Mouse (Mus musculus) bone marrow, adult 2 months (tissue): ENCODE measurements around the gene Olfr322.

Experiments used
- CTCF ChIP-seq: fragments of 200-500 bp; IDR thresholded peaks from 2 replicates; pipeline ENCODE4 v1.5.1; 2011; ENCODE audit warnings: low read length, control low read depth; ENCODE audit not compliant: control insufficient read depth, insufficient read depth
- POLR2A ChIP-seq: fragments of 200-500 bp; IDR thresholded peaks from 2 replicates; pipeline ENCODE4 v1.6.1; 2011; ENCODE audit warnings: low read depth, mild to moderate bottlenecking, control low read depth, low read length, borderline replicate concordance; ENCODE audit not compliant: control insufficient read depth

DNA sequence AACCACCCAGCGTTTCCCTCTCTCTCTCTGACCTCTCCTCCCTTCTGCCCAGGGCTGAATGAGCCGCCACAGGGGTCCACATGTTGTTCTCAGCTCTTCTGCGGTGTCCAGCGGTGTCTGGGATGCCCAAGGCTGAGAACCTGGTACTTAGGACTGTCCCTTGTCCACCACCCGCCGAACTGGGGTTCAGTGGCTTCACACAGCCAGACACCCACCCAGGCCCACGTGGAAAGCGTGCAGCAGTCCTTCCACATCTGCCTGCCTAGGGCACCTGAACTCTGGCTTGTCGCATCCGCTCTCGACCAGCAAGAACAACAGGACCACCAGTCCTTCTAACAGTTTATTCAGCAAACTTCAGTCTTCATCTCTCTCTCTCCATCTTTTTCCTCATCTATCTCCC is 50.5 kb downstream of the Olfr322 start:
- TF ChIP-seq CTCF (no peak), POLR2A (no peak)
